Mouse (Mus musculus): ENCODE results near the gene Stk24. TPM values are rescaled to one million over a fixed set of nuclear protein-coding genes. Genes with fewer than 3 reads are reported as not detected.

The Stk24 gene
- polyA plus RNA-seq, 1 experiment from 2014 or later = 39.2 TPM

GRCm38 (mm10) chr14:121244104-121244503 is 135.7 kb downstream of the Stk24 start:
- Histone ChIP-seq H3K27me3 (replicated peaks; ENCODE audit: control insufficient read depth, insufficient read depth, low read length) (no peaks in the 10 kb centered on the region), H3K27ac (ENCODE audit: low read depth, low read length) (no peak overlapping the region), H3K4me2 (replicated peaks; ENCODE audit: low read depth) (no peak overlapping the region), H3K36me3 (ENCODE audit: control insufficient read depth, insufficient read depth) (peaks cover 42% of the 10 kb centered on the region), H3K9me3 (ENCODE audit: control insufficient read depth) (no peaks in the 10 kb centered on the region), H3K4me1 (replicated peaks; ENCODE audit: control insufficient read depth, insufficient read depth, low read length) (no peaks in the 10 kb centered on the region), H3K4me3 (ENCODE audit: low read depth, low read length) (no peak overlapping the region), H3K9ac (ENCODE audit: low read depth, low read length) (no peak overlapping the region)
- ATAC-seq = no peak
- WGBS = 97% methylated on average over 15 of the region's 15 CpGs
- TF ChIP-seq CTCF (IDR thresholded peaks at IDR 0.05; ENCODE audit: low read depth) = no peak

- Histone ChIP-seq H3K4me2 (replicated peaks; ENCODE audit: low read depth) (no peak overlapping the region), H3K27me3 (replicated peaks; ENCODE audit: control insufficient read depth, insufficient read depth, low read length) (no peaks in the 10 kb centered on the region), H3K9me3 (ENCODE audit: control insufficient read depth) (no peaks in the 10 kb centered on the region), H3K4me1 (replicated peaks; ENCODE audit: control insufficient read depth, insufficient read depth, low read length) (no peaks in the 10 kb centered on the region), H3K36me3 (ENCODE audit: control insufficient read depth, insufficient read depth) (peaks cover 48% of the 10 kb centered on the region), H3K27ac (ENCODE audit: low read depth, low read length) (no peak overlapping the region), H3K4me3 (ENCODE audit: low read depth, low read length) (no peak overlapping the region), H3K9ac (ENCODE audit: low read depth, low read length) (no peak overlapping the region)
- 0 out of 2 replicates have a peak, but pooled peaks have one; percentile 43 for ATAC-seq
- 30% methylated on average over 8 of the region's 8 CpGs for WGBS
- TF ChIP-seq CTCF (IDR thresholded peaks at IDR 0.05; ENCODE audit: low read depth) = no peak
Observed at GRCm38 (mm10) chr14:121239386-121239785, 140.4 kb downstream of the Stk24 start.

GRCm38 (mm10) chr14:121238727-121239126 is 141.1 kb downstream of the Stk24 start:
- no peak overlapping the region for H3K9ac ChIP-seq (ENCODE audit: low read depth, low read length)
- no peak overlapping the region for H3K27ac ChIP-seq (ENCODE audit: low read depth, low read length)
- no peak for TF ChIP-seq CTCF (IDR thresholded peaks at IDR 0.05; ENCODE audit: low read depth)
- ATAC-seq = no peak
- peaks cover 49% of the 10 kb centered on the region for H3K36me3 ChIP-seq (ENCODE audit: control insufficient read depth, insufficient read depth)
- no peak overlapping the region for H3K4me2 ChIP-seq (replicated peaks; ENCODE audit: low read depth)
- no peaks in the 10 kb centered on the region for H3K27me3 ChIP-seq (replicated peaks; ENCODE audit: control insufficient read depth, insufficient read depth, low read length)
- 76% methylated on average over 10 of the region's 10 CpGs for WGBS
- no peak overlapping the region for H3K4me3 ChIP-seq (ENCODE audit: low read depth, low read length)
- H3K4me1 ChIP-seq (replicated peaks; ENCODE audit: control insufficient read depth, insufficient read depth, low read length) = no peaks in the 10 kb centered on the region
- H3K9me3 ChIP-seq (ENCODE audit: control insufficient read depth) = no peaks in the 10 kb centered on the region

- Histone ChIP-seq H3K36me3 (ENCODE audit: control insufficient read depth, insufficient read depth) (peaks cover 49% of the 10 kb centered on the region), H3K27me3 (replicated peaks; ENCODE audit: control insufficient read depth, insufficient read depth, low read length) (no peaks in the 10 kb centered on the region), H3K9me3 (ENCODE audit: control insufficient read depth) (no peaks in the 10 kb centered on the region), H3K27ac (ENCODE audit: low read depth, low read length) (no peak overlapping the region), H3K4me1 (replicated peaks; ENCODE audit: control insufficient read depth, insufficient read depth, low read length) (no peaks in the 10 kb centered on the region), H3K4me2 (replicated peaks; ENCODE audit: low read depth) (no peak overlapping the region), H3K9ac (ENCODE audit: low read depth, low read length) (no peak overlapping the region), H3K4me3 (ENCODE audit: low read depth, low read length) (no peak overlapping the region)
- 87% methylated on average over 4 of the region's 4 CpGs for WGBS
- no peak for ATAC-seq
- TF ChIP-seq CTCF (IDR thresholded peaks at IDR 0.05; ENCODE audit: low read depth) = no peak
Observed at GRCm38 (mm10) chr14:121236736-121237135, 143.1 kb downstream of the Stk24 start.

Other genes starting within 250 kb of the Stk24 start
- gene Slc15a1, start 125.2 kb upstream of the Stk24 start, polyA plus RNA-seq (2015; fragmentation: Nextera tagmentation; extraction: Ambion mirVana) = 37.8 and 41.3 TPM in 2 replicates

Data from intestine, postnatal 0 days (tissue).